Mouse (Mus musculus) hindbrain, embryonic 16.5 days (tissue): ENCODE data around the gene Gm9964. TPM values are rescaled to one million over a fixed set of nuclear protein-coding genes. Genes with fewer than 3 reads are reported as not detected.

ENCODE experiments used
- ATAC-seq: fragments of 200-750 bp; cut with Nextera tagmentation; 2 replicates; pipeline ENCODE4 v1.8.0; 2017; ENCODE audit warnings: moderate TSS enrichment, moderate library complexity
- H3K27ac ChIP-seq: fragments of 300-500 bp; sonication (generic); 2 replicates; pipeline ENCODE4 v1.5.1; 2014; ENCODE audit warnings: low read depth, mild to moderate bottlenecking, control low read depth, low read length, moderate library complexity
- H3K27me3 ChIP-seq: fragments of 300-500 bp; sonication (generic); replicated peaks from 2 replicates; pipeline ENCODE4 v1.6.1; 2014; ENCODE audit warnings: low read length; ENCODE audit not compliant: control insufficient read depth, insufficient read depth
- H3K36me3 ChIP-seq: fragments of 300-500 bp; sonication (generic); 2 replicates; pipeline ENCODE4 v1.6.1; 2014; ENCODE audit warnings: mild to moderate bottlenecking, low read length, moderate library complexity, mixed read lengths; ENCODE audit not compliant: control insufficient read depth, insufficient read depth
- H3K4me1 ChIP-seq: fragments of 300-500 bp; sonication (generic); 2 replicates; pipeline ENCODE4 v1.6.1; 2014; ENCODE audit warnings: low read depth, low read length; ENCODE audit not compliant: control insufficient read depth, insufficient read depth
- H3K4me2 ChIP-seq: fragments of 300-500 bp; sonication (generic); 2 replicates; pipeline ENCODE4 v1.6.1; 2014; ENCODE audit warnings: mild to moderate bottlenecking, low read length, control low read depth, moderate library complexity
- H3K4me3 ChIP-seq: fragments of 300-500 bp; sonication (generic); 2 replicates; pipeline ENCODE4 v1.5.1; 2014; ENCODE audit warnings: mild to moderate bottlenecking, low read length, control low read depth, moderate library complexity
- H3K9ac ChIP-seq: fragments of 300-500 bp; sonication (generic); 2 replicates; pipeline ENCODE4 v1.6.1; 2014; ENCODE audit warnings: low read depth, mild to moderate bottlenecking, control low read depth, low read length, moderate library complexity
- H3K9me3 ChIP-seq: fragments of 300-500 bp; sonication (generic); 2 replicates; pipeline ENCODE4 v1.6.1; 2014; ENCODE audit warnings: mild to moderate bottlenecking, low read length, moderate library complexity; ENCODE audit not compliant: control insufficient read depth
- WGBS: fragments of 180-500 bp; shearing (Covaris S2); extraction: QIAGEN DNeasy Blood & Tissue Kit; methylation state at CpG from one replicate; pipeline ENCODE4 v1.1.7; 2014; 5-methylcytosine and 5-hydroxymethylcytosine counted together
- polyA plus RNA-seq: library from polyadenylated mRNA; unstranded; fragments of >200 nt; fragmentation: Nextera tagmentation; extraction: Ambion mirVana; gene quantifications from 2 replicates; pipeline ENCODE4 v1.2.1, GENCODE M21; 2015

The Gm9964 gene
- polyA plus RNA-seq = not detected in 2 replicates

DNA sequence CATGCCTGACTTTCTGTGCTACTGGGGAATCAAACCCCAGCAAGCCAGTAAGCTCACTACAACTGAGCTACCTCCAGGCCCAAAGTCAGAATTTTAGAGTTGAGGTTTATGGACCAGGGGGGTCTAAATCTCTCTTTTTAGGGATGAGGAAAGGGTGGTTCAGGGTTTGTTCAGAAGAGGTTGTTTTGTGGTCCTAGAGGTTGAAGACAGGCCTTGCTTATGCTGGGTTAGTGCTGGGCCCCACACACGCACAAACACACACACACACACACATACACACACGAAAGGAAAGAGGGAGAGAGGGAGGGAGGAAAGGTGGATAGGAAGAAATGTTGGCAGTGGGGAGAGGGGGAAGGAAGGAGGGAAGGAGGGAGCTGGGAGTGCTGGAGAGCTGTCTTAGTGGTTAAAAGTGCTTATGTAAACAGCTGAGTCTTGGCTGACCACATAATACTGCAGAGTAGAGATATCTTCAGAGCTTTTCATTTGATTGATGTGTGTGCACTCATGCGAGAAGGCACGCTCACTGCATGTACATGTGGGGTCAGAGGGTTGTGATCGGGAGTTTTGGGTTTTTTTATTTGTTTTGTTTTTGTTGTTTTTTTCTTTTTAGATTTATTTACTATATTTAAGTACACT, at the start of gene Gm9964:
TSS of gene Gm9964 (minus strand) at position 51 of the 636 bp plus-strand sequence.
- H3K4me2 ChIP-seq = no peak within 1 kb of the TSS
- no peaks in the 10 kb centered on the region for H3K36me3 ChIP-seq
- no peak within 1 kb of the TSS for H3K27ac ChIP-seq
- 79% methylated on average over 5 of the region's 5 CpGs for WGBS
- H3K27me3 ChIP-seq = no peaks in the 10 kb centered on the region
- ATAC-seq = no peak
- H3K4me1 ChIP-seq = no peaks in the 10 kb centered on the region
- H3K9ac ChIP-seq = no peak within 1 kb of the TSS
- H3K4me3 ChIP-seq = no peak within 1 kb of the TSS
- H3K9me3 ChIP-seq = no peaks in the 10 kb centered on the region

DNA sequence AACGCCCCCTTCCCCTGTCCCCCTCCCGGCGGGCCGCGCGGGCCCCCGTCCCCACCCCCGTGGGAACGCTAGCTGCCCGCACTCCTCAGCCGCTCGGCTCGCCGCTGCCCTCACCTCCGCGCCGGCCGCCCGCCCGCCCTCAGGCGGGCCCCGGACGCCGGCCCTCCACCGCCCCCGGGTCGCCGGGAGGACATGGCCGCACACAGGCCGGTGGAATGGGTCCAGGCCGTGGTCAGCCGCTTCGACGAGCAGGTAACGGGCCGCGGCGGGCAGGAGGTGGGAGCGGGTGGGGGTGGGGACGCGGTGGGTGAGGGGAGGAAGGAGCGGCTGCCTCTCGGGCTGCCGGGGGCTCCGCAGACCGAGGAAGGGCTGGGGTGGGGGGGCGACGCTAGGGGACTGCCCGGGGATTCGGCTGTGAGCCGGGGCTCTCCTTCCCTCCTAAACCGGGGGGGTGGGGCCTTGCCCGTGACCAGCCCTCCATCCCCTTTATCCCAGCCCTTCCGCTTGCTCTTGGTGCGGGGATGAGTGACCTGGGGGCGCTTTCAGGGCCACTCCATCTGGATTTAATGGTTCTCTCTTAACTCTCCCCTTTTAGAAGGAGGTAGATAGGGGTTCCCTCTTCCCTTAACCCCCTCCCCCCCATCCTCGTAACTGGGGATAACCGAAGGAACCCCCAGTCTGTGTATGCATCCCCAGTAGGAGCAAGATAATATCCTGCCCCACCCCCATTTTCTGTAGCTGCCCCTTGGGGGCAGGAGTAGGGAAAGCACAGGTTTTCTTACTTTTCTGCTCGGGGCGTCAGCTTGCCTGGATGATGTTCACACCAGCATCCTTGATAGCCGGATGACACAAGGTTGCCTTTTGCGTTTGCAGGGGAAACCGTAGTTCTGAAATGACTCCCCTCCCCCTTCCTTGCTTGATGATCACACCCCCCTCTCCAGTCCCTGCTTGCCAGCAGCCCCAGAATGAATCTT, 43.4 kb upstream of the Gm9964 start:
- Histone ChIP-seq H3K27me3 (no peaks in the 10 kb centered on the region), H3K9me3 (no peaks in the 10 kb centered on the region), H3K4me3 (peak overlapping the region; percentile 72), H3K4me2 (peak overlapping the region; percentile 73), H3K4me1 (peaks cover 18% of the 10 kb centered on the region), H3K36me3 (no peaks in the 10 kb centered on the region), H3K9ac (peak overlapping the region; percentile 100), H3K27ac (peak overlapping the region; percentile 96)
- WGBS = 2% methylated on average over 26 of the region's 63 CpGs
- ATAC-seq = peak; percentile 78

DNA sequence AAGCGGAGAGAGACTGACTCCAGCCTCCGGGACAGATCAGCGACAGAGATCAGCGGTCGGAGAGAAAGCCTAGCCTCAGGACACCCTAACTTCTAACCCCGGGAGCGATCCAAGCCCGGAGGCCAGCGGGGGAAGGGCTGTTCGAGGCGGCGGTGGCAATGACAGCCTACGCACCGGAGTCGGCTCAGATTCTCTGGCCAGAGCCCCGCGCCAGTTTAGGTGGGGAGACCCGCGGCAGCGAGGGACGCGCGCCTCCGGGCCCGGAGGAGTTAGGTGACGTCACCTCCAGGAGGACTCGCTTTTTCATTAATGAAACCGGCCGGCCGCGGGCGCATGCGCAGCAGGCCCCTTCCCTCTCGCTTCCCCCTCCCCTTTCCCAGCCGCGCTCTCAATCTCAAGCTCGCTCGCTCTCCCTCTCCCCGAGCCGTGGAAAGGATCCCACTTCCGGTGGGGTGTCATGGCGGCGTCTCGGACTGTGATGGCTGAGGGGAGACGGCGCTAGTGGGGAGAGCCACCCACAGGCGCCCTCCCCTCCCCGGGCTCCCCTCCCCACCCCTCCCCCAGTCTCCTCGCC, 42.6 kb upstream of the Gm9964 start, which contains the start of gene Nf1:
TSS of gene Nf1 (plus strand) at position 460 of the 574 bp plus-strand sequence.
- Histone ChIP-seq H3K27ac (peak within 1 kb of the TSS; percentile 96), H3K27me3 (no peaks in the 10 kb centered on the region), H3K4me3 (peak within 1 kb of the TSS; percentile 72), H3K4me1 (peaks cover 18% of the 10 kb centered on the region), H3K9ac (peak within 1 kb of the TSS; percentile 100), H3K9me3 (no peaks in the 10 kb centered on the region), H3K4me2 (peak within 1 kb of the TSS; percentile 73), H3K36me3 (no peaks in the 10 kb centered on the region)
- 0% methylated on average over 22 of the region's 49 CpGs for WGBS
- peak; percentile 96 for ATAC-seq

DNA sequence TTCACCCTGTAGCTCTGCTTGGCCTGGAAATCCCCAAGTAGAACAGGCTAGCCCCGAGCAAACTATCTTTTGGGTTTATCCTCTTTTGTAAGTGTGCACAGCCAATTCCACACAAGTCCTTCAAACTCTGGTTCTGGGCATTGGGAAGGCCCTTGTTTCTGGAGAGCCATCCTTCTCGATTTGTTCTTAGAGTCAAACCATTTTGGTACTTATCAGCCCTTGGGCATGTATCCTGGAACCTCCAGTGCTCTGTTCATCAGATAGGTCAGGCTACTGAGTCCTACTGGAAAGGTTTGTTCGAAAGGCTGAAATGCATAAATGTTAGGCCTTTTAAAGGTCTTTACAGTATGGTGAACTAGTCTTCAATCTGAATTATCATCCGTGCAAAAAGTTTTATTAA, 41.9 kb upstream of the Gm9964 start:
- H3K9me3 ChIP-seq = no peaks in the 10 kb centered on the region
- peak overlapping the region; percentile 96 for H3K27ac ChIP-seq
- no peaks in the 10 kb centered on the region for H3K27me3 ChIP-seq
- peaks cover 18% of the 10 kb centered on the region for H3K4me1 ChIP-seq
- ATAC-seq = no peak
- peak overlapping the region; percentile 72 for H3K4me3 ChIP-seq
- H3K36me3 ChIP-seq = no peaks in the 10 kb centered on the region
- H3K9ac ChIP-seq = peak overlapping the region; percentile 100
- H3K4me2 ChIP-seq = peak overlapping the region; percentile 64
- 62% methylated on average over 4 of the region's 4 CpGs for WGBS

DNA sequence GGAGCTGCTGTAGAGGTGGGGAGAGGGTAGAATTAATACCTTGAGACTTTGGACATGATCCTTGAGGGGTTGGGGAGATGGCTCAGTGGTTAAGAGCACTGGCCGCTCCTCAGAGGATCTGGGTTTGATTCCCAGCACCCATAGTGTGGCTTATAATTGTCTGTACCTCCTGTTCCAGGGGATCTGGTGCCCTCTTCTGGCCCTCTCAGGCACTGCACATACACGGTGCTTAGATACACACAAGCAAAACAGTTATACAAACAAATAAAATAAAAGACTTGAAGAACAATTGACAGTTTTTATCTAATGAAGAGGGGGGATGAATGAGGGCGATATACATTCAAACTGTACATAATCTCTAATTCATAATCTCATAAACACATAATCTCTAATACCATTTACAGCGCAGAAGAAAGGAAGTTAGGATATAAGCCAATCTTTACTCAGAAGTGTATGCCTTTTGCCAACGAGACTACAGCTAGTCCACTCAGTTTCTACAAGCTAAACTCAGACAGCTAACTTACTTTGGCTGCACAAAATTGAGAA, 40.1 kb upstream of the Gm9964 start:
- no peak overlapping the region for H3K9ac ChIP-seq
- no peak overlapping the region for H3K4me2 ChIP-seq
- no peaks in the 10 kb centered on the region for H3K36me3 ChIP-seq
- no peak overlapping the region for H3K4me3 ChIP-seq
- H3K4me1 ChIP-seq = peaks cover 17% of the 10 kb centered on the region
- ATAC-seq = no peak
- no peaks in the 10 kb centered on the region for H3K27me3 ChIP-seq
- WGBS = 93% methylated on average over 5 of the region's 5 CpGs
- no peak overlapping the region for H3K27ac ChIP-seq
- no peaks in the 10 kb centered on the region for H3K9me3 ChIP-seq

DNA sequence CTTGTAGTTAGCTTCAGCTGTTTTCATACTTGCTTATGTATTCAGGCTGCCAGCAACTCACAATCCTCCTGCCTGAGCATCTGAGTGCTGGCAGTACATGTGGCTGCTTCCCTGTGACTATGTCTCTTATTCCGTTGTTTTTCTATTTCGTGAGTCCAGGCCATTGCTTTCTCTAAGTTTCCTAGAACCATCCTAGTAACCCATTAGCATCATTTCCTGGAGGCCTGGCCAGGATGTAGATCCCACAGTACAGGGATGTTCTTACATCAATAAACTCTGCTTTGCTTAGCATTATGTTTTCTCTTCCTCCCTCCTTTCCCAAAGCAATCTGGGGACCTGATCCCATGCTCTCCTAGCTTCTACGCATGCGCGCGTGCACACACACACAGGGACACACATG, 38.4 kb upstream of the Gm9964 start:
- Histone ChIP-seq H3K9me3 (no peaks in the 10 kb centered on the region), H3K27me3 (no peaks in the 10 kb centered on the region), H3K4me2 (no peak overlapping the region), H3K4me1 (peaks cover 5% of the 10 kb centered on the region), H3K36me3 (no peaks in the 10 kb centered on the region), H3K9ac (no peak overlapping the region), H3K4me3 (no peak overlapping the region), H3K27ac (no peak overlapping the region)
- WGBS = 98% methylated on average over 6 of the region's 6 CpGs
- no peak for ATAC-seq

DNA sequence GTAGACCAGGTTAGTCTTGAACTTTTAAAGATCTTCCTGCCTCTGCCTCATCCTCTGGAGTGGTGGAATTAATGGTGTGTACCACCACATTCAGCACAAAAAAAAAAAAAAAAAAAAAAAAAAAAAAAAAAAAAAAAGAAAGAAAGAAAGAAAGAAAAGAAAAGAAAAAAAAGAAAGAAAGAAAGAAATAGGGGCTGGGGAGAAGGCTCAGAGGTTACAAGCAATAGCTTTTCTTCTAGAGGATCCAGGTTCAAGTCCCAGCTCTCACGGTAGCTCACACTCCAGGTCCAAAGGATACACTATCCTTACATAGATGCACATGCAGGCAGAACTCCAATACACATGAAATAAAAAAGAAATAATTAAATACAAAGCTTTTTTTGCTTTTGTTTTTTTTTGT, 32.9 kb upstream of the Gm9964 start:
- no peak overlapping the region for H3K9ac ChIP-seq
- H3K4me1 ChIP-seq = no peaks in the 10 kb centered on the region
- no peaks in the 10 kb centered on the region for H3K36me3 ChIP-seq
- 100% methylated on average over 1 of the region's 1 CpGs for WGBS
- no peaks in the 10 kb centered on the region for H3K9me3 ChIP-seq
- no peak overlapping the region for H3K27ac ChIP-seq
- ATAC-seq = no peak
- H3K4me2 ChIP-seq = no peak overlapping the region
- H3K27me3 ChIP-seq = no peaks in the 10 kb centered on the region
- no peak overlapping the region for H3K4me3 ChIP-seq

DNA sequence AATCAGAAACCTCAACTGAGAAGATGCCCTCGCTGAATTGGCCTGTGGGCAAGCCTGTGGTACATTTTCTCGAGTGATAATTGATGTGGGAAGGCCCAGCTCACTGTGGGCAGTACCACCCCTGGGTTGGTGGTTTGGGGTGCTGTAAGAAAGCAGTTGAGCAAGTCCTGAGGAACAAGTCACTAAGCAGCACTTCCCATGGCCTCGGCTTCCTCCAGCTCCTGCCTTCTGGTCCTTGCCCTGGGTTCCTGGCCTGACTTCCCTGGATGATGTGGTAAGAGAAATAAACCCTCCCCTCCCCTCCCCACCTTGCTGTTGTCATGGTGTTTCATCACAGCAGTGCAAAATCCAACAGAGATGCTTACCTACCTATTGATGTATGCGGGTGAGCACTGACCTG, 31.4 kb upstream of the Gm9964 start:
- 93% methylated on average over 4 of the region's 4 CpGs for WGBS
- H3K4me3 ChIP-seq = no peak overlapping the region
- H3K9me3 ChIP-seq = no peaks in the 10 kb centered on the region
- H3K9ac ChIP-seq = no peak overlapping the region
- H3K36me3 ChIP-seq = no peaks in the 10 kb centered on the region
- no peaks in the 10 kb centered on the region for H3K27me3 ChIP-seq
- H3K4me1 ChIP-seq = no peaks in the 10 kb centered on the region
- no peak for ATAC-seq
- no peak overlapping the region for H3K4me2 ChIP-seq
- no peak overlapping the region for H3K27ac ChIP-seq

DNA sequence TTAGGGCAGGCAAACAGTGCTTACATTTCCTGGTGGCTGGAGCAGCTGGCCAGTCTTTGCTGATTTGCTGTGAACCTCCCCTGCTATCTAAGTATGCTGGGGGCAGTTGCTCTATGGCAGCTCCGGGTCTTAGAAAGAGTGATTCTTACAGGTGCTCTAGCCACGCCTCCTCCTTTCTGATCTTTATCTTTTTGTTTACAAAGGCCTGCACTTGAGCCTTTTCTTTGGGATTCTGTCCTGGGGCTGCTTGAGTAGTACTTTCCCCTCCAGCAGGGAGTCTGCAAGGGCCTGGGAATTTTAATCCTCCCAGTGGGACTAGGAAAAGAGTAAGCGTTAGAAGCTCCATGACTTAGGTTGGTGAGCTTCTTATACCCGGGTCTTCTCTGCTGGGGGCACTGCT, 30.4 kb upstream of the Gm9964 start:
- Histone ChIP-seq H3K9ac (no peak overlapping the region), H3K27ac (no peak overlapping the region), H3K27me3 (no peaks in the 10 kb centered on the region), H3K9me3 (no peaks in the 10 kb centered on the region), H3K4me2 (no peak overlapping the region), H3K4me3 (no peak overlapping the region), H3K4me1 (no peaks in the 10 kb centered on the region), H3K36me3 (no peaks in the 10 kb centered on the region)
- 23% methylated on average over 4 of the region's 4 CpGs for WGBS
- ATAC-seq = no peak
